Mouse (Mus musculus) central nervous system, embryonic 18 days (tissue): ENCODE results near the gene Ociad2. TPM values are rescaled to one million over a fixed set of nuclear protein-coding genes. Genes with fewer than 3 reads are reported as not detected.

Experiments
- polyA plus RNA-seq: library from polyadenylated mRNA; depleted of rRNA; stranded (reverse); fragments of >200 nt; gene quantifications from 2 replicates; pipeline ENCODE4 v1.2.3, GENCODE M21; 2012; rRNA removed

Ociad2 gene
- 10.4 and 12.8 TPM in 2 replicates for polyA plus RNA-seq

GRCm38 (mm10) chr5:73340723-73341235 lies at the start of gene Ociad2:
Ociad2 (minus strand) TSS chr5:73341028.

GRCm38 (mm10) chr5:73292502-73293457 lies 48.0 kb downstream of the Ociad2 start, which contains the start of gene Ociad1:
Ociad1 (plus strand) TSS chr5:73292784.

Other genes starting within 250 kb of the Ociad2 start
- gene Fryl, start 84.4 kb downstream of the Ociad2 start, polyA plus RNA-seq, result 45.4 and 48.1 TPM in 2 replicates
- gene Ociad1, start 48.2 kb downstream of the Ociad2 start, polyA plus RNA-seq, result 251 and 255 TPM in 2 replicates
- gene Cwh43, start 65.0 kb upstream of the Ociad2 start, polyA plus RNA-seq, result 0.40 and 1.4 TPM in 2 replicates
- 36.3 and 37.1 TPM in 2 replicates for gene Dcun1d4, start 140.0 kb upstream of the Ociad2 start, polyA plus RNA-seq